Mouse (Mus musculus) hindbrain, embryonic 10.5 days (tissue): ENCODE measurements around the gene Pdx1. TPM values are rescaled to one million over a fixed set of nuclear protein-coding genes. Genes with fewer than 3 reads are reported as not detected.
A peak's percentile ranks its signal among the peaks of the same experiment; 100 is the strongest.

ENCODE experiments used
- DNase-seq: peaks from one replicate; pipeline ENCODE4 v3.0.0-alpha.2; 2017; ENCODE audit warnings: low spot score
- H3K27ac ChIP-seq: fragments of 300-500 bp; sonication (generic); 2 replicates; pipeline ENCODE4 v1.5.1; 2016; ENCODE audit warnings: mild to moderate bottlenecking, moderate library complexity
- H3K27me3 ChIP-seq: fragments of 300-500 bp; sonication (generic); 2 replicates; pipeline ENCODE4 v1.6.1; 2016; ENCODE audit warnings: mild to moderate bottlenecking; ENCODE audit not compliant: poor library complexity, insufficient read depth, severe bottlenecking
- H3K36me3 ChIP-seq: fragments of 300-500 bp; sonication (generic); 2 replicates; pipeline ENCODE4 v1.6.1; 2016; ENCODE audit warnings: mild to moderate bottlenecking, moderate library complexity
- H3K4me1 ChIP-seq: fragments of 300-500 bp; sonication (generic); replicated peaks from 2 replicates; pipeline ENCODE4 v1.6.1; 2016; ENCODE audit warnings: mild to moderate bottlenecking
- H3K4me3 ChIP-seq: fragments of 300-500 bp; sonication (generic); 2 replicates; pipeline ENCODE4 v1.5.1; 2016; ENCODE audit warnings: mild to moderate bottlenecking, moderate library complexity
- H3K9me3 ChIP-seq: fragments of 300-500 bp; sonication (generic); 2 replicates; pipeline ENCODE4 v1.6.1; 2016; ENCODE audit warnings: mild to moderate bottlenecking, moderate library complexity
- WGBS: fragments of 180-500 bp; shearing (Covaris S2); methylation state at CpG from one replicate; pipeline ENCODE4 v1.1.7; 2016; 5-methylcytosine and 5-hydroxymethylcytosine counted together
- polyA plus RNA-seq: library from polyadenylated mRNA; unstranded; fragments of >200 nt; fragmentation: Nextera tagmentation; extraction: Ambion mirVana; gene quantifications from 2 replicates; pipeline ENCODE4 v1.2.1, GENCODE M21; 2016

Gene Pdx1
- polyA plus RNA-seq, 1 experiment from 2014 or later = not detected

- Histone ChIP-seq H3K4me1 (no peaks in the 10 kb centered on the region), H3K4me3 (no peak within 1 kb of the TSS), H3K27me3 (peaks cover 64% of the 10 kb centered on the region), H3K27ac (no peak within 1 kb of the TSS), H3K9me3 (no peaks in the 10 kb centered on the region), H3K36me3 (no peaks in the 10 kb centered on the region)
- whole genome bisulfite sequencing = 74% methylated on average over 8 of the region's 8 CpGs
- DNase-seq = no peak
Observed at GRCm38 (mm10) chr5:147322183-147322582, 52.4 kb downstream of the Pdx1 start, which contains the start of gene Urad. Gene Urad (minus strand): TSS chr5:147322440.

- Histone ChIP-seq H3K36me3 (no peaks in the 10 kb centered on the region), H3K4me1 (no peaks in the 10 kb centered on the region), H3K9me3 (no peaks in the 10 kb centered on the region), H3K4me3 (no peak overlapping the region), H3K27me3 (peaks cover 52% of the 10 kb centered on the region), H3K27ac (no peak overlapping the region)
- peak; percentile 79 for DNase-seq
- WGBS = 22% methylated on average over 17 of the region's 17 CpGs
Observed at GRCm38 (mm10) chr5:147323237-147323917, 53.6 kb downstream of the Pdx1 start.

Other genes starting within 250 kb of the Pdx1 start
- gene Lnx2, start 193.4 kb upstream of the Pdx1 start, polyA plus RNA-seq = 8.2 and 8.4 TPM in 2 replicates
- gene Polr1d, start 192.9 kb upstream of the Pdx1 start, polyA plus RNA-seq = 124 and 127 TPM in 2 replicates
- 8.9 and 16.9 TPM in 2 replicates for gene Gsx1, start 81.3 kb upstream of the Pdx1 start, polyA plus RNA-seq
- not detected in 2 replicates for gene Cdx2, start 37.3 kb downstream of the Pdx1 start, polyA plus RNA-seq
- not detected in 2 replicates for gene Urad, start 52.5 kb downstream of the Pdx1 start, polyA plus RNA-seq
- gene Flt3, start 130.5 kb downstream of the Pdx1 start, polyA plus RNA-seq = not detected in 2 replicates
- 47.7 and 50.3 TPM in 2 replicates for gene Pan3, start 160.2 kb downstream of the Pdx1 start, polyA plus RNA-seq